Mouse (Mus musculus) right cerebral cortex, adult 2 months (tissue): ENCODE data around the gene Traf3ip3.

Experiments
- DNase-seq, 2 experiments: peaks; one replicate each; pipeline ENCODE4 v3.0.0; 2021 to 2022; ENCODE audit warnings: low spot score in 2 of 2

The Traf3ip3 gene

DNA sequence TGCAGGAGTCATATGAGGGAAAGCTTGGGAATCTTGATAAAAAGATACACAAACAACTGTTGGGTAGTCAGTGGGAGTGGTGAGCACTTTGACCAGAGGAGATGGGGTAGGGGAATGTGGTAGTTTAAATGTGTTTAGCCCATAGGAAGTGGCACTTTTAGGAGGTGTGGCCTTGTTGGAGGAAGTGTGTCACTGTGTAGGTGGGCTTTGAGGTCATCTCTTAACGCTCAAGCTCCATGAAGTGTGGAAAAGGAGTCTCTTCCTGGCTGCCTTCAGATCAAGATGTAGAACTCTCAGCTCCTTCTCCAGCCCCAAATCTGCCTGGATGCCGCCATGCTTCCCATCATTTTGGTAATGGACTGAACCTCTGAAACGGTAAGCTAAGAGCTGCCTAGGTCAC lies 6.0 kb upstream of the Traf3ip3 start, which contains the start of gene Lamb3:
TSS of gene Lamb3 (plus strand) at position 197 of the 400 bp plus-strand sequence.
- DNase-seq = no peak

DNA sequence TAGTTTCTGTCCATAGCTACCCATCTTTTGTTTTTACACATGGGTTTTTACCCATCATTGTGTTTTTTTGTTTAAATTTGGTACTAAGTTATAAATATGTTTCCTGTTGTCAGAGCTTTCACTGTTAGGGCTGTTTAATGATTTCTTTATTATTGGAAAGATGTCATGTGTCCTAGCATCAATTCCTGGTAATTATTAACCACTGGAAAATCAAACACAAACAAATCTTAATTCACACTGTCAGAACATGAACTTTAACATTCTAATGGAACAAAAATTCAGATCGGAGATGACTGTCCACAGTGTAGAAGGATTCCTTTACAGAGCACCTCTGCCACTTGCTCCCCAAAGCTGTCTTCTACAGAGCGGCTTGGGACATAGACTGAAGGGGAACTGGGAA lies 3.9 kb upstream of the Traf3ip3 start:
- no peak for DNase-seq

DNA sequence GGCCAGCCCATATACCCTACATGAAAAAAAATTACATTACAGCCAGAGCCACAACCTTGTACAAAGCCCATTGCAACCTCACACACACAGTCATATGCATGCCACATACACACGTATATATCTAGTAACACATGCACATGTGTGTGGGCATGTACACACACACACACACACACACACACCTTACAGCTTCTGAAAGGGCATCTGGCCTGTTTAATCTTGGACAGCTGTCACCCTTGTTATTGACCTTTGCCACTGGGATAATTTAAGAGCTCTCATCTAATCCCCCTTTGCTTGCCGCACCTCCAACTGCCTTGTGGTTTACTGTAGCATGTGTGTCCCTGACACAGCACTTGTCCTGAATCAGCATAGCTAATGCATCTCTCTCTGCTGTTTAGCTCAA lies 2.3 kb upstream of the Traf3ip3 start:
- no peak for DNase-seq

DNA sequence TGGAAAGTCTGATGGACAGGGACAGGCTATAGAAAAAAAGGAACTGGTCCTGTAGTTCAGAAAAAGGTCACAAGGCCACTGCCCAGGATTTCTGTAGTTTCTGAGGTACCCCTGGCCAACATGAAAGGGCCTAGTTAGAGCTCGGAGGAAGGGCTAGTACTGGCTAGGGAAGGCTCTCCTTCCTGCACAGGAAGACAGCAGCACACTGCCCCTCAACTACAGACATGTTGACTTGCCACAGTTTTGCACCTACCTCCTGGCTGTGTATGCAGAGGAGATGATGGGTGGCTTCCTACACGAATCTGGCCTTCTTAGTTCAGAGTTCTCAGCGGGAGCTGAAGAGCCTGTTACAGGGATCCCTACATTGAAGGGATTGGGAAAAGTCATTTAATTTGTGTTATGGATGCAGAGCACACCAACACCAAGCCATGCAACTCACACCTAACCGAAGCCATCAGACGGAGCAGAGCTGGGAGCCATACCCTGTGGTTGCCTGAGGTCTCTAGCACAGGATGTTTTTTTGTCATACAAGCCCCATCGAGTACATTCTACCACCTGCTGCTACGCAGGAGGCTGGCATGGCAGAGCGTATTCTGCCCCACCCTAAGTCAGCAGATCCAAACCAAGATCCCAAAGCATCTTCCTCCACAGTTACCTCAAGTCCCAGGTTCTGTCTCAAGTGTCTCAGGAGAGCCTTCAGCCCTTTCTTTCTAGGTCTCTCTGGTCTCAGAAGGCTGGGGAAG lies 692 bp downstream of the Traf3ip3 start:
- DNase-seq = no peak

DNA sequence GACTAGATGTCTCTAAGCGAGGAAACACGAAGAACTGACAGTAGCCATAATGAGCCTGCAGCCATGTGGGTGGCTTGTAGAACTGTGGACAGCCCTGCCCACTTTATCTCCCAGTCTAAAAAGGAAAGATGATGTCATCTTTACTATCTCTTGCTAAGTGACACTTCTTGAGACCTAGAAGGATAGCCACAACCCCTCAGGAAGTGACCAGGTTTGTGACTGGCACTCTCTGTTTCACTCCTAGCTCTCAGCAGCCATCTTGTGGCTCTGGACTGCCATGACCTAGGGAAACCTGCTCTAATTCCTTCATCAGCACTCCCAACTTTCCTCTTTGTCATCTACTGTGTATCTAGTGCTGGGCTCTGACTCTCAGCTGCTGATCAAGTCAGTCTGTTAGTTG lies 3.2 kb downstream of the Traf3ip3 start:
- no peak for DNase-seq

DNA sequence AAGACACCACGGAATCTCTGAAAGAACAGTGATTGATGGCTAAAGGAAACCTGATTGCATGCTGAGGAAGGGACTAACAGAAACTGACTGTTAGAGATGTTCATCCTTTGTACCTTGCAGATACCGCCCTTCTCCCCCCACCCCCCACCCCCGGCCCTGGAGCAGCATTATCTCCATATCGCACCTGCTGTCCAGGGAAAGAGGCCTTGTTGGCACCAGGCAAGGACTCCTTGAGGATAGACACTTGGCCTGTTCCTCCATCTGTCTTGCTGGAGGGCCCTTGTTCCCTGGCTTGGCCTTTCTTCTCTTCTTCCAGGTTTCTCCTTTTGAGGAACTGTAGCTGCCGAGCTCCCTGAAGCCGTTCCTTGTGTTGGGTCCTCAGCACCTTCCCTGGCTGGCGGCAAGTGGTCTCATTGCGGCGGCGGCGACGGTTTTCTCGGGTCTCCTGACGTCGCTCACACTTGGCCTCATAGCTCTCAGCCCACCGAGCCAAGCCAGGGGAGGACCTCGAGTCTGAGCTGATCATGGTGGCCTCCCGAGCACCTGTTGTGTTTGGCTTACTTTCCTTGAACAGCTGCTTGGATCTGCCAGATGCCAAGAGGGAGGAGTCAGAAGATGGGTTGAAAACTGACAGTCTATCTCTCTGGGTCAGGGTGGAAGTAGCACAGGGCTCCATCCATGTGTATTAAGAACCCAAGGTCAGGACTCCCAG lies 3.9 kb downstream of the Traf3ip3 start:
- no peak for DNase-seq

DNA sequence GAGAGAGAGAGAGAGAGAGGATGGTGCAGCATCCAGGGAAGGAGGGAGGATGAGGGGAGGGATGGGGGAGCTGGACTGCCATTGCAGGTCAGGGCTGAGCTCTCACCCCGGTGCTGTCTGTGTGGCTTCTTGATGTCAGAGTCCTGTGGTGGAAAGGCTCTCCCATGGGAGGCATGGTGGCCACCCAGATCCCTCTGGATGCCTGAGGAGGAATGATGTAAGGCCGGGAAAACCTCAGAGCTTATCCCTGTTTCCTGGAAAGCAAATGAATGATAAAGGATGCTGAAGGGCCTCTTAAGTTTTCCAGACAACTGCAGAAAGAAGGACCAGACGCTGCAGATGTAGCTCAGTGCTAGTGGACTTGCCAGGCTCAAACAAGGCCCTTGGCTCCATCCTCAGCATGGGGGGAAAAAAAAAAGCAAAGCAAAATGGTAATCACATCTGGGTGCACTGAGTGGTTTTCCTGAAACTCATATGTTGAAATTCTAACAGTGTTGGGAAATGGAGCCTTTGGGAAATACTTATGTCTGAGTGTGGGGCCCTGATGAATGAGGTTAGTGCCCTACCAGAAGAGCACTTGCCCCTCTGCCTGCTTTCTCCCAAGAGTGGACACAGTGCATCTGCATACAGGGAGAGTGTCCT lies 6.2 kb downstream of the Traf3ip3 start:
- no peak for DNase-seq

DNA sequence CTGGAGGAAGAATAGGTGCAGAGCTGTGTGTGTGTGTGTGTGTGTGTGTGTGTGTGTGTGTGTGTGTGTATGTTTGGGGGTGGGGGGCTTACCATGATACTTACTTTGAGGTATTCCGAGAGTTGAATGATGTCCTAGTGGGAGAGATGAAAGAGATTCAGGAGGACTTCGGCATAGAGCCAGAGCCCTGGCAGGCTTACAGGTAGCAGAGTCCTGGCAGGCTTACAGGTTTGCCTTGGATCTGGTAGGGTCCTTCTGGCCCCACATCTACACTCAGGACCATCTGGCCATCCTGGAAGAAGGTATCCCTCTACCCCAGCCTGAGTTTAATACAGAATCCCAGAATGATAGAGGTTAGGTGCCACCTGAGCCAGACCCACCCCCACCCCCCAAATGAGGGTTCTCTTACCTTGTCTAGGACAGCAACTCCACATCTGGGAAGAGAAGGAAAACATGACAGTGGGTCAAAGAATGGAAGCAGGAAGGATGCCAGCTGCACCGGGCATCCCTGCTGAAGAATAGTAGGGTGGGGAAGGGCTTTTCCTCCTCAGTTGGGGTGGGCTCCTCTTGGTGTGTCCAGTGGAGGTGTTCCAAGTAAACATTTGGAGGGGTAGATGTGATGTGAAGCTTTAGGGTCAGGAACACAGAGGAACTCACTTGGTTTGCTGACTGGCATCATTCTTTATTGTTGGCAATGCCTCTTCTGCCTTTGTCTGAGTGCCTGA lies 6.9 kb downstream of the Traf3ip3 start:
- DNase-seq = no peak

DNA sequence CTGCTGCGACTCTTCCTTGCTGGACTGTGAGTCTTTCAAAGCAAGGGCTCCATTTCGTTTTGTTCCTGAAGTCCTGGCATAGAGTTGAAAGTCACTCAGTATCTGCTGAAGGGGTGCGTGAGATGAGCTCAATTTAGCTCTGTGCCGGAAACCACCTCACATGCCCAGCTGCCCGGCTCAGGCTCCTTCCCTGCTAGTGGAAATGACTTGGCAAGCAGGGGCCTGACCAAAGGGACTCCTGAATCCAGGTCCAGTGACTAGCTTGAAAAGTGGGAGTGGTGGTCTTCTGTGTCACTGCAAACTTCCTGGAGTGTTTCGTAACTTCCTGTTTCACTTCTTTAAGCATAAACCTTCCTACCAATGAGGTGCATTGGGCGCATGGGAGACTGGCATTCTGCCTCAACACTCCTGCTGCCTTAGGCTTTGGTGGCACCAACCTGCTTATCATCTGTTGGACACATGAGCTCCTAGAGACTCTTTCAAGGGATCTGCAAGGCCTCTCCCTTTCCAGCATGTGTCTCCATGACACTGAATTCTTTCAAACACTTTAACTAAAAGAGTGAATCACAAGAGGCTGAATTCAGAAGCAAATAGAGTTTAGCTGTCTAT lies 9.7 kb downstream of the Traf3ip3 start:
- DNase-seq = no peak

DNA sequence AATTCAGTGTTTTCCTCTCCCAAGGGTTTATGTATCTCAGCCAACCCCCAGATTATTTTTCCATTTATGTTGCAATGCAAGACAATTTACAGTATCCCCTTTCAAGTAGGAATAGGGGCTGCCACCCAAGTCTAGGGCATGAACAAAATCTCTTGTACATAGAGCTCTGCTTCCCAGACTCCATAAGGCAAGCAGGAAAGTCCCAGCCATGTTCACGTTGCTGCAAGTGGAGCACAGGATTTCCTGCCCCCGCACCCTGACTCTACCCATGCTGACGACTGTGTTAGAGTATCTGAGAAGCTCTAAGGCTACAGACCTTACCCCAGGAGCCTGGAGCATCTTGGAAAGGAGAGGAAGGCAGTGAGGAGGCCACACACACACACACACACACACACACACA lies 11.7 kb downstream of the Traf3ip3 start:
- DNase-seq = no peak

DNA sequence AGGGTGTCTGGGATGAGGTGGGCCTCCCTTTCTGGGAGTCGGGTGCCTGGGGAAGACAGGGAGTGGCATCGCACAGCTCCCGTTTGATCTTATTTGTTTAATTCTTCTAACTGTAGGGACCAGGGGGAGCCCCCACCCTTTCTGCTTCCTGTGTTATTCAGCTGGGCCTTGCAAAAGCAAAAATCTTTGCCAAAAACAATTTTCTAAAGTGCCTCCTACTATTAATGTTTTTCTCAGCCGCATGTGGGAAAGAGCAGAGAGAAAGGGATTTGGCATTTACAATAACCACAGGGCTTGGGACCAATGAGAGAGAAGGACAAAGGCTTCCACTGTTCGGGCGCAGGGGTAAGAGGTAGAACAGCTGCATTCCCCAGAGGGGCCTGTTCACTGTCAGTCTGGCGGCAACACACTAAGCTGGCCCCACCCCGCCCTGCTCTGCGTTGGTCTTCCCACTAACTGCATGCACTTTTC lies 12.3 kb downstream of the Traf3ip3 start:
- no peak for DNase-seq

DNA sequence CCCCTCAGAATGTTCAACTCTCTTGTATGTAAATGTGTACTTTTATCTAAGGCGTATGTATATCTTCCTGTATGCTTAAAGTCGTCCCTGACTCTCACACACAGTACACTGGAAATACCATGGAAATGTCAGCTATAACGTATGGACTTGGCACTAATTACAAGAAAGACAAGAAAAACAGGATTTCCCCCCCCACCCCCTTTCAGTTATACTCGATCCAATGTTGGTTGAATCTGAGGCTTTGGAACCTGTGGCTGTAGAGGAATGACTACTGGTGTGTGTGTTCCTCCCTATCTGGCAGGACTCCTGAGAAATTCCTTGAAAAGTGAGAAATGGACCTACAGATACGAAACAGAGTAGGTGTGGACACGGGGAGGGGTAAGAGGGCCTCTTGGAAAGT lies 13.2 kb downstream of the Traf3ip3 start:
- DNase-seq = no peak

DNA sequence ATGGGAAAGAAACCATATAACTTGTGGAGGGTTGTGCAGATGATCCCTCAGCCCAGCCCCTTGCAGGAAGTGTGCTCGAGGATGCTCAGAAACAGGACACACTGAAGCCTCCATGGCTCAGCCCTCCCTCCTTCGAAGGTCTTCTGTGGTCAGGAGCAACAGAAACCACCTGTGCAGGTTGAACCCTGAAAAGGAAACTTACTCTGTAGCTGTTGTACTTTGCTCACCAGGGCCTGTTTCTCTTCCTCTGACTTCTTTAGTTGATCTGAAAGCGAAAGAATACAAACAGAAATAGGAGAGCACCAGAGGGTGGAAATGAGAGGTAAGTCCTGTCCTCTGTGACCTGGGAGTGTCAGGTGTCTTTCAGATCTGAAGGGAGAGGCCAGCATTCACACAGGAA lies 20.4 kb downstream of the Traf3ip3 start:
- no peak for DNase-seq

DNA sequence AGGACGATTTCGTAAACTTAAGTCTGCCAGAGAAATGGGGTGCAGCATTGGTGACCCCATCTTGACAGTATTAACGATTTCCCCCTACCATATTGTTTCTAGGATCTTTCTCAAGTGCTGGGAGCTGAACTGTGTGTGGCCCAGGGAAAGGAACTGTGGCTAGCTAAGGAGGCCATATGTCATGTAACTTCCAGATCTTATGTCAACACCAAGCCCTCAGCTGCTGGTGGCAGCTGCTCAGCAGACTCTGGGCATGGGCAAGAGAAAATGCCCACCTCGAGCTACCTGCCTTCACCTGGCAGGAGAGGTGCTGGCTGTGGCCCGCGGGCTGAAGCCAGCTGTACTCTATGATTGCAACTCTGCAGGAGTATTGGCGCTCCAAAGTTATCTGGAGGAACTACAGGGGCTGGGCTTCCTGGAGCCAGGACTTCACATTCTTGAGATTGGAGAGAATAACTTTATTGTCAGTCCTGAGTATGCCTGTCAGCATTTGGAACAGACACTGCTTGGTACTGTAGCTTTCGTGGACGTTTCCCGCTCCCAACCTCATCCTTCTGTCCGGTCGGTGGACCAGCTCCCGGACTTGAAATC lies 27.3 kb downstream of the Traf3ip3 start:
- DNase-seq = no peak

DNA sequence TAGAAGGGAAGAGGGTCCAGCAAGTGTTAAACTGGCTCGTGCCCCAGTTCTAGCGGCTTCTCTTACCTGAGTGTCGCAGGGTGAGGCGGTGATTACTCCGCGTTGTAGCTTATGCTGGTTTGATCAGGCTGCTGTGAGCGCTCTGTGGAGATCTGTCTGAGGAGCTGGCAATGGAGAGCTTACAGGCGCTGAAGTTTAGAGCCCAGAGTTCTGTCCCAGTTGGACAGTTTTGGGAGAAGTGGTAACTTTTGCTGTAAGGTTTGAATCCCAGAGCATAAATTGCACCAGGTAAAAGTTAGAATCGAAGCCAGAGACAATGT lies 27.7 kb downstream of the Traf3ip3 start:
- DNase-seq = no peak

DNA sequence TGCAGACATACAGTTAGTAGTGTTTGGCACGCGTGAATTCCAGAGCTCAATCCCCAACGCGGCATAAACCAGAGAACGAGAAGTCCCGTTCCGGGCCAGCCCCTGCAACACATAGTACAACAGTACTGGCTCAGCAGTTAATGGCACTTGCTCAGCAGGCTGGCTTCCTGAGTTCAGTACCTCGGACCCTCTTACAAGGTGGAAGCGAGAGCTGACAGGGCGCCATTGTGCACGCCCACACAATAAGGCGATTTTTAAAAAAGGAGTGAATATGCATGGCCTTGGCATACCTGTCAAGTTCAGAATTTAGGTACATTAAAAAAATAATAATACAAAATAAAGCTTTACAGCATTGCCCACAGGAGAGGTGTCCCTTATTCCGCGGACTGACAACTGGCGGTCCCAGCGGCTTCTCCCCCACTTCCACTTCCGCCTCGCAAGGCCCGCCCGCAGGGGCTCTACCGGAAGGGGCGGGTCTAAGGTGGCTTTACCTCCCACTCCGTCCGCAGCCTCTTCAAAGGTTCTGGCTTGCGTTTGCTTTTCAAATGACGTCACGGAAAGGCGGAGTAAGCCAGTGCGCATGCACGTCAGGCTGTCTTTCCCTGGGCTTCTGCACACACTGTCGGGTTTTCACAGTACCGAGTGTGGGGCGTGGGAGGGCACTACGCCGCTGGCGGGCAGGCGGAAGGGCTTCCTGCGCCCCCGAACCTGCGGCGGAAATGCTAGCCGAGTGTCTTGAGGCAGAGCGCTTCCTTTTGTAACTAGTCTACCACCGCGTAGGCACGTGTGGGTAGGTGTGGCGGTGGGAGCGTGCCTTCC lies 28.3 kb downstream of the Traf3ip3 start:
- peak; percentile 95 to 96 for DNase-seq

DNA sequence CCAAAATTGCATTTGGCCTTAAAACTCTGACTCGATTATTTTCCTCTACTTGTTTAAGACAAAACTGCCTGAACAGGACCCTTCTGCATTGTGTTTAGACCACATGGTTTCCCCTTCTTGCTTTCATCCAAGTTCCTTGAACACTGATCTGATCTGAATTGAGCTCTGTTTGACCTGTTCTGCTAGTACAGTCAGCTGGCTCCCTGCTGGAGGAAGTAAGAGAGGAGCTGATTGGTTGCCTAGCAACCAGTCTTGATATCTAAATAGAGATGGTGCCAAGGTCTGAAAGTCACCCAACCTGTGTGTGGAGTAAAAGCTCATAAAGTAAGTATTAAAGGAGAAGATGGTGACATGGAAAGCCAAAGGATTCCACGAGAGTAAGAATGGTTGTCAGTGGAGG lies 31.6 kb downstream of the Traf3ip3 start:
- no peak for DNase-seq

DNA sequence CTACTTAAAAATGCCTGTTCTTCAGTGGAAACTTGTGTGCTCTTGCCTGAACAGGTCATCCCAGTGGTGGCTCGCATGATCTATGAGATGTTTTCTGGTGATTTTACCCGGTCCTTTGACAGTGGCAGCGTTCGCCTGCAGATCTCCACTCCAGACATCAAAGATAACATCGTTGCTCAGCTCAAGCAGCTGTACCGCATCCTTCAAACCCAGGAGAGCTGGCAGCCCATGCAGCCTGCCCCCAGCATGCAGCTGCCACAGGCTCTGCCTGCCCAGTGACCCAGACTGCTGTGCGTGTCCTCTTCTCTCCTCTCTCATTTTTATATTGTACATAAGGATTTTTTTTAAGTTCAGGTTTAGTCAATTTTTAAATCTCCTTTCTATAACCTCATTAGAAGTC lies 32.3 kb downstream of the Traf3ip3 start:
- no peak for DNase-seq

DNA sequence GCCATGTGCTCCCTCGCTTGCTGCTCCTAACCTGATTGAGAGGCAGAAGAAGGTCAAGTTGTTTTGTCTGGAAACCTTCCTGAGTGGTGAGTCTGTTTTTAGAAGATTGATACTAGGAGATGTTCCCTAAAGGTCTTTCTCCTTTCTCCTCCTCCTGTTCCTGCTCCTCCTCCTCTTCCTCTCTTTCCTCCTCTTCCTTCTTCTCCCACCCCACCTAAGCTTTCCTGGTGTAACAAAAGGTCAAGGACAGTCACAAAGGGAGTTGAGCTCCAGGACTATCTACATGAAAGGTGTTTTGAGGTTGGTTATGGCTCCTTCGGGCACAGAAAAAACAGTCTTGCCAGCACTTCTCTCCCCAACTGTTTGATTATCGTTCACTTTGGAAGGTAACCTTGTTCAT lies 33.8 kb downstream of the Traf3ip3 start, which contains the start of gene A130010J15Rik:
TSS of gene A130010J15Rik (plus strand) at position 301 of the 400 bp plus-strand sequence.
- DNase-seq = no peak

DNA sequence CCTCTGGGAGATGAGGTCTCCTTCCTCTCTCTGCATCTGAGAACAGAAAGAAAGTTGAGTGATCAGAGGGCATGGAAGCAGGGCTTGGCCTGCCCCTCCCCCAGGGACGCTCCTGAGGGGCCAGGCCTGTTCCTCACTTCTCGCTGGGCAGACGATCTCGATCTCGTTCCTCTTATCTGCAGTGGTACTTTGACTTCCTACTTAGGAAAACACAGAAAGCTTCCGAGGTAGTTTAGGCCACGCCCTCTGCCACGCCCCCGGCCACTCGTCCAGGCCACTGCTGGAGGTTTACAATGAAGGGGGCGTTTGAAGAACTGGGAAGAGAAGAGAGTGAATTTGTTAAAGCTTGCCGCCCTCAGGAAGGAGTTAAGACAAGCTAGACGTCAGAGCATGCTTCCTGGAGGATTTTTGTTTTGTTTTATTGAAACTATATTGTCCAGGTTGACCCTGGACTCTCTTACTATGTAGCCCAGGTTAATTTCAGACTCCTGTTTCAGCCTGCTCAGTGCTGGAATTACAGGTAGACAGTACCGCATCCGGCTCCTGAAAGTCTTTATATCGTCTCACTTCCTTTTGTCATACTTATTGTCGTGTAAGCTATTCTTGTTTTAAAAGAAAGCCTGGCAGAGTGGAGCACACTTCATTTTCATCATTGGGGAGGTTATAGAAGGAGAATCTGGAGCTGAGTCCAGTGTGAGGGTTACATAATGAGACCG lies 41.0 kb downstream of the Traf3ip3 start:
- DNase-seq = no peak
